In genomic region chr8:105374513-105374966, GRCm38 (mm10) we compare ENCODE assay signal across 8 mouse cellular contexts. TPM values are rescaled to one million over a fixed set of nuclear protein-coding genes. Genes with fewer than 3 reads are reported as not detected.
DNase-seq lines count a peak whose midpoint lies in the region; ATAC-seq lines count a peak whose summit lies in the region.

No protein-coding gene starts in this region.

- peak overlapping the region; percentile 57 for H3K4me2 ChIP-seq in heart, embryonic 11.5 days
- peak overlapping the region; percentile 45 for H3K4me2 ChIP-seq in forebrain, embryonic 12.5 days

- H3K27me3 ChIP-seq in heart, embryonic 11.5 days (ENCODE audit: control insufficient read depth, insufficient read depth, low read length), result peaks cover 7% of the 10 kb centered on the region; the same call in 1 of the 2 replicates
- H3K27me3 ChIP-seq in forebrain, embryonic 12.5 days, result peaks cover 4% of the 10 kb centered on the region; the same call in 1 of the 2 replicates

- H3K36me3 ChIP-seq in heart, embryonic 11.5 days (ENCODE audit: control insufficient read depth, insufficient read depth, low read length), result no peaks in the 10 kb centered on the region
- H3K36me3 ChIP-seq in forebrain, embryonic 12.5 days (replicated peaks), result no peaks in the 10 kb centered on the region; the same call in 1 of the 2 replicates

- no peak for ATAC-seq in heart, embryonic 11.5 days (replicated peaks; ENCODE audit: insufficient number of reproducible peaks, low FRiP score, low TSS enrichment)
- ATAC-seq in forebrain, embryonic 12.5 days (ENCODE audit: low FRiP score), result peak; percentile 62

- whole genome bisulfite sequencing in heart, embryonic 11.5 days (ENCODE audit: insufficient replicate concordance), result 26% methylated on average over 33 of the region's 33 CpGs
- 29% methylated on average over 33 of the region's 33 CpGs for WGBS in forebrain, embryonic 12.5 days

- H3K4me1 ChIP-seq in heart, embryonic 11.5 days (ENCODE audit: control insufficient read depth, insufficient read depth, low read length), result peaks cover 5% of the 10 kb centered on the region
- H3K4me1 ChIP-seq in forebrain, embryonic 12.5 days, result peaks cover 13% of the 10 kb centered on the region

- peak overlapping the region; percentile 11; the same call in 1 of the 2 replicates for H3K4me3 ChIP-seq in heart, embryonic 11.5 days (ENCODE audit: low read depth, low read length)
- peak overlapping the region; percentile 19 for H3K4me3 ChIP-seq in forebrain, embryonic 12.5 days (replicated peaks)

- no peak overlapping the region for H3K9ac ChIP-seq in heart, embryonic 11.5 days (ENCODE audit: low read depth, low read length)
- no peak overlapping the region for H3K9ac ChIP-seq in forebrain, embryonic 12.5 days

- no peaks in the 10 kb centered on the region for H3K9me3 ChIP-seq in heart, embryonic 11.5 days (replicated peaks; ENCODE audit: control insufficient read depth, low read length)
- peaks cover 5% of the 10 kb centered on the region for H3K9me3 ChIP-seq in forebrain, embryonic 12.5 days

- intact Hi-C loops in heart, postnatal 25 days (cut with DNase I), result no loop called here

- no peak overlapping the region for H3K27ac ChIP-seq in heart, embryonic 11.5 days (ENCODE audit: low read depth, low read length)
- H3K27ac ChIP-seq in forebrain, embryonic 12.5 days, result no peak overlapping the region

- no peak for DNase-seq in heart, postnatal 25 days (ENCODE audit: low spot score)
- peak; percentile 26 for DNase-seq in T-cell, adult 2 months (ENCODE audit: low spot score)
- peak; percentile 62 to 67 for DNase-seq in kidney, postnatal 4 days
- DNase-seq in mesoderm, embryonic 11.5 days (ENCODE audit: low read depth, low spot score), result peak; percentile 60
- DNase-seq in testis, postnatal 14 days (ENCODE audit: low spot score), result peak; percentile 88
- DNase-seq in right cerebral cortex, postnatal 10 days (ENCODE audit: low spot score in 2 of 2), result no peak

RNA-seq across cellular contexts. Expression of gene Plekhg4, which starts 1.5 kb away (rescaled TPM):
- polyA plus RNA-seq in heart, embryonic 11.5 days (2014; fragmentation: Nextera tagmentation; extraction: Ambion mirVana), result 0.11 TPM in 1 of 2 replicates, not detected in the other
- not detected for total RNA-seq in heart, postnatal 25 days (2021)
- polyA plus RNA-seq in forebrain, embryonic 12.5 days (2016; fragmentation: Nextera tagmentation; extraction: Ambion mirVana), result 1.2 TPM in 2 replicates

RNA-seq across cellular contexts. Expression of gene Slc9a5, which starts 25.9 kb away (rescaled TPM):
- 1.5 and 2.1 TPM in 2 replicates for polyA plus RNA-seq in heart, embryonic 11.5 days (2014; fragmentation: Nextera tagmentation; extraction: Ambion mirVana)
- under 1 TPM; 0.29 to 0.56 TPM for total RNA-seq in heart, postnatal 25 days (2021)
- polyA plus RNA-seq in forebrain, embryonic 12.5 days (2016; fragmentation: Nextera tagmentation; extraction: Ambion mirVana), result 5.6 and 6.4 TPM in 2 replicates

RNA-seq across cellular contexts. Expression of gene Fhod1, which starts 26.8 kb away (rescaled TPM):
- polyA plus RNA-seq in heart, embryonic 11.5 days (2014; fragmentation: Nextera tagmentation; extraction: Ambion mirVana), result 2.8 and 3.1 TPM in 2 replicates
- total RNA-seq in heart, postnatal 25 days (2021), result 1 to 10 TPM; 6.1 to 7.2 TPM
- polyA plus RNA-seq in forebrain, embryonic 12.5 days (2016; fragmentation: Nextera tagmentation; extraction: Ambion mirVana), result 1.4 and 1.6 TPM in 2 replicates

RNA-seq across cellular contexts. Expression of gene Kctd19, which starts 38.8 kb away (rescaled TPM):
- not detected in 2 replicates for polyA plus RNA-seq in heart, embryonic 11.5 days (2014; fragmentation: Nextera tagmentation; extraction: Ambion mirVana)
- under 1 TPM in 1 of 2 experiments, not detected in 1; 0.44 TPM for total RNA-seq in heart, postnatal 25 days (2021)
- polyA plus RNA-seq in forebrain, embryonic 12.5 days (2016; fragmentation: Nextera tagmentation; extraction: Ambion mirVana), result 0.13 TPM in 1 of 2 replicates, not detected in the other

RNA-seq across cellular contexts. Expression of gene Lrrc36, which starts 38.8 kb away (rescaled TPM):
- polyA plus RNA-seq in heart, embryonic 11.5 days (2014; fragmentation: Nextera tagmentation; extraction: Ambion mirVana), result not detected in 2 replicates
- under 1 TPM; 0.42 to 0.73 TPM for total RNA-seq in heart, postnatal 25 days (2021)
- polyA plus RNA-seq in forebrain, embryonic 12.5 days (2016; fragmentation: Nextera tagmentation; extraction: Ambion mirVana), result 1.2 and 1.4 TPM in 2 replicates

Comparison
In these comparisons a context has a peak if more than half of its experiments do, and no peak if none do; other contexts are left out.
1. DNase-seq: peak in T-cell, adult 2 months (single experiment), kidney, postnatal 4 days (2 of 2), mesoderm, embryonic 11.5 days (single experiment) and testis, postnatal 14 days (single experiment); none in heart, postnatal 25 days (single experiment) and right cerebral cortex, postnatal 10 days (0 of 2).